9 mouse cellular contexts compared by ENCODE assay signal in the genomic region with DNA sequence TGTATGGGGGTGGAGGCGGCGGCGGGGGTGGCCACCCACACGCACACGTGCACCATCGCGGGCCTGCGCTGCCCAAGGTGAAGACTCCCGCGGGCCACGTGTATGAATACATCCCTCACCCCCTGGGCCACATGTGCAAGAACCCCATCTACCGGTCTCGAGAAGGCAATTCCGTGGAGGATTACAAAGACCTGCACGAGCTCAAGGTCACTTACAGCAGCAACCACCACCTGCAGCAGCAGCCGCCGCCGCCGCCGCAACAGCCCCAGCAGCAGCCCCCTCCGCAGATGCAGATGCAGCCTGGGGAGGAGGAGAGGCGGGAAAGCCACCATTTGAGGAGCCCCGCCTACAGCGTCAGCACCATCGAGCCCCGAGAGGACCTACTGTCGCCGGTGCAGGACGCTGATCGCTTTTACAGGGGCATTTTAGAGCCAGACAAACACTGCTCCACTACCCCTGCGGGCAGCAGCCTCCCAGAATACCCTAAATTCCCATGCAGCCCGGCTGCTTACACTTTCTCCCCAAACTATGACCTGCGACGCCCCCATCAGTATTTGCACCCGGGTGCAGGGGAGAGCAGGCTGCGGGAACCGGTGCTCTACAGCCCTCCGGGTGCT. TPM values are rescaled to one million over a fixed set of nuclear protein-coding genes. Genes with fewer than 3 reads are reported as not detected.
A peak's percentile ranks its signal among the peaks of the same experiment; 100 is the strongest.
DNase-seq lines count a peak whose midpoint lies in the region; ATAC-seq lines count a peak whose summit lies in the region.
"Had no signal": no experiment of that assay in that cellular context is flagged by ENCODE, and none has a peak within 500 bp of the region (broad histone marks: within the 10 kb centered on the region; RNA-seq: fewer than 3 reads in every experiment).

No protein-coding gene starts in this region.

- peak overlapping the region; percentile 64 for H3K9ac ChIP-seq in neural tube, embryonic 14.5 days (replicated peaks; ENCODE audit: low read depth, low read length)

- DNase-seq in layer of hippocampus, adult 11-12 months (ENCODE audit: low spot score): peak; percentile 33
- DNase-seq in layer of hippocampus, adult 9-10 months (ENCODE audit: low spot score): no peak
- DNase-seq in cerebellum, postnatal 10 days: peak; percentile 49
- peak; percentile 46 for DNase-seq in left cerebral cortex, postnatal 4 days
- no peak for DNase-seq in ovary, postnatal 10 days (ENCODE audit: low spot score)
- DNase-seq in gastrocnemius, adult 18-20 months (ENCODE audit: low spot score): no peak

- peak overlapping the region; percentile 90 for H3K4me2 ChIP-seq in neural tube, embryonic 14.5 days (ENCODE audit: low read depth, low read length)

- intact Hi-C loops in left cerebral cortex, postnatal 4 days (cut with DNase I): no loop called here

- H3K9me3 ChIP-seq in neural tube, embryonic 14.5 days (ENCODE audit: control insufficient read depth, low read length): no peaks in the 10 kb centered on the region

- H3K4me3 ChIP-seq in neural tube, embryonic 14.5 days (ENCODE audit: low read depth, low read length): peak overlapping the region; percentile 38

- H3K36me3 ChIP-seq in neural tube, embryonic 14.5 days (ENCODE audit: control insufficient read depth, insufficient read depth, low read length): no peaks in the 10 kb centered on the region

- 2% methylated on average over 38 of the region's 38 CpGs for WGBS in neural tube, embryonic 14.5 days

- peak overlapping the region; percentile 16; the same call in 1 of the 2 replicates for H3K27ac ChIP-seq in neural tube, embryonic 14.5 days (ENCODE audit: low read depth, low read length)
- H3K27ac ChIP-seq: macrophage had no signal

- ATAC-seq in granulocyte monocyte progenitor cell, adult 5-6 weeks (replicated peaks; ENCODE audit: poor library complexity, severe bottlenecking): peak; percentile 36
- peak; percentile 32 for ATAC-seq in neural tube, embryonic 14.5 days (ENCODE audit: low read depth)

- H3K4me1 ChIP-seq in neural tube, embryonic 14.5 days (ENCODE audit: control insufficient read depth, insufficient read depth, low read length): peaks cover 19% of the 10 kb centered on the region

- H3K27me3 ChIP-seq in neural tube, embryonic 14.5 days (ENCODE audit: control insufficient read depth, insufficient read depth, low read length): no peaks in the 10 kb centered on the region

RNA-seq across cellular contexts. Expression of gene Slitrk5, which starts 6.3 kb away (rescaled TPM):
- total RNA-seq in granulocyte monocyte progenitor cell, adult 5-6 weeks (2014; fragmentation: Nextera tagmentation): not detected in 2 replicates
- not detected in 2 replicates for total RNA-seq in granulocyte monocyte progenitor cell, adult 5-6 weeks (2017)
- total RNA-seq in left cerebral cortex, postnatal 4 days (2021): 10 to 100 TPM; 88.7 to 92.8 TPM
- polyA plus RNA-seq in neural tube, embryonic 14.5 days (2014; fragmentation: Nextera tagmentation; extraction: Ambion mirVana): 36.2 and 36.5 TPM in 2 replicates
- total RNA-seq in gastrocnemius, adult 18-20 months (2021): under 1 TPM; 0.09 to 0.19 TPM
- polyA plus RNA-seq: macrophage had no signal

Comparison
In these comparisons a context has a peak if more than half of its experiments do, and no peak if none do; other contexts are left out.
1. DNase-seq: peak in layer of hippocampus, adult 11-12 months (single experiment), cerebellum, postnatal 10 days (2 of 2) and left cerebral cortex, postnatal 4 days (single experiment); none in layer of hippocampus, adult 9-10 months (single experiment), ovary, postnatal 10 days (single experiment) and gastrocnemius, adult 18-20 months (single experiment).
2. RNA of gene Slitrk5, which starts 6.3 kb away (total RNA-seq): 88.7 to 92.8 TPM in left cerebral cortex, postnatal 4 days; 0.09 to 0.19 TPM in gastrocnemius, adult 18-20 months and not detected in granulocyte monocyte progenitor cell, adult 5-6 weeks; every median in the first group is over 10 times any median in the second.